Comparison of ENCODE assay signal across 28 mouse cellular contexts in genomic region chr7:92884998-92885660, GRCm38 (mm10). TPM values are rescaled to one million over a fixed set of nuclear protein-coding genes. Genes with fewer than 3 reads are reported as not detected.
DNase-seq lines count a peak whose midpoint lies in the region; ATAC-seq and TF ChIP-seq lines count a peak whose summit lies in the region.
"Had no signal": no experiment of that assay in that cellular context is flagged by ENCODE, and none has a peak within 500 bp of the region (broad histone marks: within the 10 kb centered on the region; RNA-seq: fewer than 3 reads in every experiment).

No protein-coding gene starts in this region.

- H3K9me3 ChIP-seq in MEL (replicated peaks; ENCODE audit: insufficient read depth, low read length): no peaks in the 10 kb centered on the region
- no peaks in the 10 kb centered on the region for H3K9me3 ChIP-seq in liver, embryonic 14.5 days (ENCODE audit: control insufficient read depth, low read length)
- H3K9me3 ChIP-seq: embryonic facial prominence, embryonic 13.5 days; G1E; heart, embryonic 15.5 days; hindbrain, embryonic 15.5 days; limb, embryonic 12.5 days had no signal

- H3K9ac ChIP-seq in MEL (ENCODE audit: control insufficient read depth, low read depth, low read length, poor library complexity, severe bottlenecking): peak overlapping the region; percentile 56
- 0 out of 2 replicates have a peak overlapping the region, but pooled peaks have one; percentile 40 for H3K9ac ChIP-seq in liver, embryonic 14.5 days (replicated peaks)
- H3K9ac ChIP-seq: embryonic facial prominence, embryonic 13.5 days; heart, embryonic 15.5 days; hindbrain, embryonic 15.5 days; limb, embryonic 12.5 days; lung, embryonic 14.5 days had no signal

- ATAC-seq in liver, embryonic 14.5 days (ENCODE audit: insufficient read depth): no peak
- ATAC-seq: activated CD4-positive, CD25-positive, alpha-beta regulatory T cell, adult 4 months; forebrain, embryonic 16.5 days; midbrain, embryonic 16.5 days had no signal

- H3K4me2 ChIP-seq in liver, embryonic 14.5 days (ENCODE audit: low read depth): peak overlapping the region; percentile 59
- H3K4me2 ChIP-seq: embryonic facial prominence, embryonic 13.5 days; heart, embryonic 15.5 days; hindbrain, embryonic 15.5 days; limb, embryonic 12.5 days; lung, embryonic 14.5 days had no signal

- TF ChIP-seq POLR2A in kidney, adult 2 months (IDR thresholded peaks at IDR 0.05; ENCODE audit: low read depth, low read length): no peak
- TF ChIP-seq POLR2A in MEL (IDR thresholded peaks at IDR 0.05; ENCODE audit: control insufficient read depth in 1 of 2, insufficient read depth in 1 of 2, low read depth in 1 of 2, low read length in 2 of 2, poor library complexity in 1 of 2): no peak

- WGBS in kidney, adult 2 months: 73% methylated on average over 6 of the region's 6 CpGs
- 57% methylated on average over 6 of the region's 6 CpGs for WGBS in liver, embryonic 14.5 days (ENCODE audit: insufficient replicate concordance)

- 0 out of 2 replicates have a peak overlapping the region, but pooled peaks have one; percentile 9 for H3K27ac ChIP-seq in kidney, adult 2 months (ENCODE audit: insufficient read depth, low read depth, low read length)
- H3K27ac ChIP-seq in MEL (ENCODE audit: control insufficient read depth, low read depth, low read length): peak overlapping the region; percentile 85
- H3K27ac ChIP-seq in brown adipose tissue, adult 24 weeks (replicated peaks; ENCODE audit: low read depth, low read length): 0 out of 2 replicates have a peak overlapping the region, but pooled peaks have one; percentile 22
- peak overlapping the region; percentile 82 for H3K27ac ChIP-seq in liver, embryonic 14.5 days
- H3K27ac ChIP-seq: embryonic facial prominence, embryonic 13.5 days; heart, adult 2 months; heart, embryonic 15.5 days; hindbrain, embryonic 15.5 days; limb, embryonic 12.5 days had no signal

- TF ChIP-seq RAD21 in MEL (IDR thresholded peaks at IDR 0.05; ENCODE audit: low read depth, low read length): no peak

- H3K4me1 ChIP-seq in kidney, adult 2 months (ENCODE audit: control insufficient read depth, insufficient read depth, low read length): peaks cover 13% of the 10 kb centered on the region; the same call in 1 of the 2 replicates
- H3K4me1 ChIP-seq in MEL (ENCODE audit: control insufficient read depth in 1 of 2, insufficient read depth in 2 of 2, low read length in 2 of 2): peaks cover 16 to 35% of the 10 kb centered on the region in 2 experiments
- H3K4me1 ChIP-seq in brown adipose tissue, adult 24 weeks (ENCODE audit: control insufficient read depth, insufficient read depth, insufficient read length, low read length): peaks cover 28% of the 10 kb centered on the region
- H3K4me1 ChIP-seq in liver, embryonic 14.5 days (replicated peaks; ENCODE audit: control insufficient read depth in 2 of 2, insufficient read depth in 2 of 2, low read length in 1 of 2): peaks cover 45 to 58% of the 10 kb centered on the region in 2 experiments
- H3K4me1 ChIP-seq: embryonic facial prominence, embryonic 13.5 days; hindbrain, embryonic 15.5 days had no signal

- DNase-seq in kidney, adult 2 months: no peak
- no peak for DNase-seq in kidney, postnatal 36 days
- DNase-seq in MEL (ENCODE audit: low read depth, low spot score): no peak
- DNase-seq in liver, embryonic 14.5 days (ENCODE audit: low read depth in 3 of 3, low spot score in 3 of 3): no peak
- DNase-seq in left cerebral cortex, adult 18-20 months (ENCODE audit: low spot score in 2 of 2): no peak
- no peak for DNase-seq in frontal cortex, postnatal 36 days (ENCODE audit: low spot score in 2 of 2)
- DNase-seq: adrenal gland, adult 8-10 months; cerebellum, adult 8-10 months; cerebellum, postnatal 36 days; embryo, embryonic 11 days; gastrocnemius, postnatal 36 days; heart, adult 2 months; heart, postnatal 4 days; kidney, adult 18-20 months; kidney, postnatal 14 days; layer of hippocampus, postnatal 36 days; lung, embryonic 14.5 days; lung, postnatal 36 days had no signal

- no peak for TF ChIP-seq CTCF in kidney, adult 2 months (conservative IDR thresholded peaks at IDR 0.05; ENCODE audit: insufficient read depth, insufficient read length, low read depth, low read length)
- TF ChIP-seq CTCF in MEL (IDR thresholded peaks at IDR 0.05 in 2 of 3, conservative IDR thresholded peaks at IDR 0.05 in 1 of 3; ENCODE audit: control insufficient read depth in 1 of 3, insufficient read depth in 1 of 3, low read depth in 2 of 3, low read length in 3 of 3, poor library complexity in 1 of 3, severe bottlenecking in 1 of 3): no peak
- TF ChIP-seq CTCF in liver, embryonic 14.5 days (IDR thresholded peaks at IDR 0.05; ENCODE audit: low read depth): no peak

- H3K36me3 ChIP-seq in kidney, adult 2 months (ENCODE audit: control insufficient read depth, insufficient read depth, low read length): no peaks in the 10 kb centered on the region
- peaks cover 10 to 46% of the 10 kb centered on the region in 2 experiments; a peak in 3 of 4 replicates for H3K36me3 ChIP-seq in MEL (ENCODE audit: control insufficient read depth in 1 of 2, insufficient read depth in 2 of 2, low read length in 2 of 2)
- H3K36me3 ChIP-seq in liver, embryonic 14.5 days (replicated peaks; ENCODE audit: control insufficient read depth, insufficient read depth, low read depth): no peaks in the 10 kb centered on the region; the same call in 1 of the 2 replicates
- H3K36me3 ChIP-seq: embryonic facial prominence, embryonic 13.5 days; heart, embryonic 15.5 days; hindbrain, embryonic 15.5 days; limb, embryonic 12.5 days had no signal

- no peak overlapping the region for H3K4me3 ChIP-seq in kidney, adult 2 months (ENCODE audit: insufficient read depth, low read depth, low read length)
- H3K4me3 ChIP-seq in MEL (ENCODE audit: control insufficient read depth in 1 of 2, insufficient read depth in 1 of 2, low read depth in 2 of 2, low read length in 2 of 2): peak overlapping the region in 1 of 2 experiments; percentile 26; a peak in 2 of 4 replicates
- H3K4me3 ChIP-seq in brown adipose tissue, adult 24 weeks (ENCODE audit: insufficient read depth, low read depth, low read length): no peak overlapping the region
- H3K4me3 ChIP-seq in liver, embryonic 14.5 days (ENCODE audit: insufficient read depth in 1 of 2, low read depth in 2 of 2, low read length in 2 of 2): no peak overlapping the region
- H3K4me3 ChIP-seq: embryonic facial prominence, embryonic 13.5 days; heart, adult 2 months; heart, embryonic 15.5 days; hindbrain, embryonic 15.5 days; limb, embryonic 12.5 days had no signal

- peaks cover 8% of the 10 kb centered on the region; the same call in 1 of the 2 replicates for H3K79me2 ChIP-seq in MEL (ENCODE audit: control insufficient read depth, insufficient read depth, low read length, poor library complexity)

- no peak for TF ChIP-seq EP300 in MEL (IDR thresholded peaks at IDR 0.05; ENCODE audit: low read depth in 1 of 2, low read length in 2 of 2)
- TF ChIP-seq EP300 in liver, embryonic 14.5 days (IDR thresholded peaks at IDR 0.05; ENCODE audit: low read depth): no peak

- no peaks in the 10 kb centered on the region for H3K27me3 ChIP-seq in kidney, adult 2 months (replicated peaks; ENCODE audit: control insufficient read depth, insufficient read depth, low read length)
- no peaks in the 10 kb centered on the region for H3K27me3 ChIP-seq in MEL (ENCODE audit: control insufficient read depth in 1 of 2, insufficient read depth in 2 of 2, low read length in 2 of 2)
- no peaks in the 10 kb centered on the region for H3K27me3 ChIP-seq in liver, embryonic 14.5 days (ENCODE audit: control insufficient read depth, insufficient read depth, low read length)
- H3K27me3 ChIP-seq: CH12.LX; embryonic facial prominence, embryonic 13.5 days; heart, embryonic 15.5 days; hindbrain, embryonic 15.5 days; limb, embryonic 12.5 days had no signal

TF ChIP-seq in MEL, 35 proteins besides CTCF, POLR2A, EP300 and RAD21 (continues in another document):
- TF ChIP-seq POLR2AphosphoS5 (IDR thresholded peaks at IDR 0.05; ENCODE audit: borderline replicate concordance, low read depth, low read length) (no peak), E2F4 (IDR thresholded peaks at IDR 0.05; ENCODE audit: borderline replicate concordance, low read depth, low read length) (no peak), MAX (IDR thresholded peaks at IDR 0.05; ENCODE audit: low read length) (no peak), SIN3A (IDR thresholded peaks at IDR 0.05; ENCODE audit: low read length) (no peak), GABPA (IDR thresholded peaks at IDR 0.05; ENCODE audit: low read depth, low read length) (no peak), UBTF (IDR thresholded peaks at IDR 0.05; ENCODE audit: borderline replicate concordance, insufficient read depth, low read depth, low read length) (no peak), ZNF384 (IDR thresholded peaks at IDR 0.05; ENCODE audit: low read depth, low read length) (no peak), MAZ (IDR thresholded peaks at IDR 0.05; ENCODE audit: low read depth, low read length) (no peak), POLR2AphosphoS2 (IDR thresholded peaks at IDR 0.05; ENCODE audit: low read length) (no peak), JUND (IDR thresholded peaks at IDR 0.05; ENCODE audit: low read depth, low read length) (no peak), TAL1 (IDR thresholded peaks at IDR 0.05; ENCODE audit: low read length) (no peak), CHD1 (IDR thresholded peaks at IDR 0.05; ENCODE audit: low read depth, low read length) (no peak), MYB (IDR thresholded peaks at IDR 0.05; ENCODE audit: low read depth, low read length) (no peak)

RNA-seq across cellular contexts. Expression of gene Prcp, which starts 10.9 kb away (rescaled TPM):
- polyA plus RNA-seq in kidney, adult 2 months (2012; rRNA removed): 37.2 TPM in 2 replicates
- 41.6 and 48.4 TPM in 2 replicates for total RNA-seq in MEL (2012; rRNA removed)
- 10 to 100 TPM in 1 of 2 experiments, not detected in 1; 40.3 TPM for polyA plus RNA-seq in MEL (2012; ENCODE audit: insufficient read depth in 1 of 2, insufficient read length in 2 of 2, low read depth in 1 of 2, low replicate concordance in 2 of 2, missing spikeins in 1 of 2)
- 11.4 and 11.9 TPM in 2 replicates for polyA plus RNA-seq in brown adipose tissue, adult 24 weeks (2012; ENCODE audit: insufficient read depth, insufficient read length, missing spikeins)
- polyA plus RNA-seq in liver, embryonic 14.5 days (2012; rRNA removed): 12.4 and 13.1 TPM in 2 replicates
- 18.0 and 18.8 TPM in 2 replicates for polyA plus RNA-seq in liver, embryonic 14.5 days (2014; fragmentation: Nextera tagmentation; extraction: Ambion mirVana)
- 10 to 100 TPM in 1 of 2 experiments, 1 to 10 TPM in 1; 9.8 to 11.1 TPM for total RNA-seq in left cerebral cortex, adult 18-20 months (2021)

RNA-seq across cellular contexts. Expression of gene Ddias, which starts 11.1 kb away (rescaled TPM):
- 0.06 and 0.08 TPM in 2 replicates for polyA plus RNA-seq in kidney, adult 2 months (2012; rRNA removed)
- 17.8 and 23.5 TPM in 2 replicates for total RNA-seq in MEL (2012; rRNA removed)
- 10 to 100 TPM in 1 of 2 experiments, not detected in 1; 19.9 TPM for polyA plus RNA-seq in MEL (2012; ENCODE audit: insufficient read depth in 1 of 2, insufficient read length in 2 of 2, low read depth in 1 of 2, low replicate concordance in 2 of 2, missing spikeins in 1 of 2)
- polyA plus RNA-seq in brown adipose tissue, adult 24 weeks (2012; ENCODE audit: insufficient read depth, insufficient read length, missing spikeins): not detected in 2 replicates
- 2.1 and 4.0 TPM in 2 replicates for polyA plus RNA-seq in liver, embryonic 14.5 days (2012; rRNA removed)
- polyA plus RNA-seq in liver, embryonic 14.5 days (2014; fragmentation: Nextera tagmentation; extraction: Ambion mirVana): 11.4 and 13.2 TPM in 2 replicates
- under 1 TPM; 0.35 to 0.45 TPM for total RNA-seq in left cerebral cortex, adult 18-20 months (2021)

Comparison
In these comparisons a context has a peak if more than half of its experiments do, and no peak if none do; other contexts are left out.
1. H3K27ac ChIP-seq: peak in every context shown above with its lines; median percentile 85 in MEL; 82 in liver, embryonic 14.5 days; 22 in brown adipose tissue, adult 24 weeks; 9 in kidney, adult 2 months.